Mouse (Mus musculus) MEL (cell line): ENCODE results near the gene Gimap3. TPM values are rescaled to one million over a fixed set of nuclear protein-coding genes. Genes with fewer than 3 reads are reported as not detected.

Experiments used
- DNase-seq: peaks from one replicate; pipeline ENCODE4 v3.0.0; 2011; ENCODE audit warnings: low read depth, low spot score
- H3K27ac ChIP-seq: 2 replicates; pipeline ENCODE4 v1.5.1; 2012; ENCODE audit warnings: low read depth, mild to moderate bottlenecking, control low read depth, low read length, moderate library complexity; ENCODE audit not compliant: control insufficient read depth
- H3K27me3 ChIP-seq, 2 experiments: fragments of 150-350 bp in 1 of 2; sonication (generic) in 1 of 2; 2 replicates each; pipeline ENCODE4 v1.6.1; 2012; ENCODE audit warnings: low read length in 2 of 2, mild to moderate bottlenecking in 2 of 2, improper control_type of control experiment in 1 of 2, moderate library complexity in 1 of 2; ENCODE audit not compliant: insufficient read depth in 2 of 2, control insufficient read depth in 1 of 2
- H3K36me3 ChIP-seq, 2 experiments: 2 replicates each; pipeline ENCODE4 v1.6.1; 2012 to 2014; ENCODE audit warnings: low read length in 2 of 2, improper control_type of control experiment in 1 of 2, inconsistent platforms in 1 of 2, mild to moderate bottlenecking in 1 of 2; ENCODE audit not compliant: insufficient read depth in 2 of 2, control insufficient read depth in 1 of 2
- H3K4me1 ChIP-seq, 2 experiments: fragments of 150-350 bp in 1 of 2; sonication (generic) in 1 of 2; 2 replicates each; pipeline ENCODE4 v1.6.1; 2012; ENCODE audit warnings: low read length in 2 of 2, improper control_type of control experiment in 1 of 2, mild to moderate bottlenecking in 1 of 2; ENCODE audit not compliant: insufficient read depth in 2 of 2, control insufficient read depth in 1 of 2
- H3K4me3 ChIP-seq, 2 experiments: fragments of 150-350 bp in 1 of 2; sonication (generic) in 1 of 2; 2 replicates each; pipeline ENCODE4 v1.5.1; 2012; ENCODE audit warnings: low read depth in 2 of 2, low read length in 2 of 2, mild to moderate bottlenecking in 2 of 2, moderate library complexity in 2 of 2, control low read depth in 1 of 2, improper control_type of control experiment in 1 of 2; ENCODE audit not compliant: control insufficient read depth in 1 of 2, insufficient read depth in 1 of 2
- H3K79me2 ChIP-seq: 2 replicates; pipeline ENCODE4 v1.6.1; 2012; ENCODE audit warnings: mild to moderate bottlenecking, low read length, moderate library complexity; ENCODE audit not compliant: control insufficient read depth, poor library complexity, insufficient read depth
- H3K9ac ChIP-seq: 2 replicates; pipeline ENCODE4 v1.6.1; 2012; ENCODE audit warnings: low read depth, mild to moderate bottlenecking, control low read depth, low read length, moderate library complexity; ENCODE audit not compliant: control insufficient read depth, poor library complexity, severe bottlenecking
- H3K9me3 ChIP-seq: fragments of 150-350 bp; sonication (generic); replicated peaks from 2 replicates; pipeline ENCODE4 v1.6.1; 2012; ENCODE audit warnings: mild to moderate bottlenecking, low read length, improper control_type of control experiment, moderate library complexity; ENCODE audit not compliant: insufficient read depth
- BHLHE40 ChIP-seq: IDR thresholded peaks from 2 replicates; pipeline ENCODE4 v1.6.1; 2012; ENCODE audit warnings: low read depth, mild to moderate bottlenecking, inconsistent platforms, low read length, improper control_type of control experiment, borderline replicate concordance
- CHD1 ChIP-seq: IDR thresholded peaks from 2 replicates; pipeline ENCODE4 v1.6.1; 2012; ENCODE audit warnings: low read depth, mild to moderate bottlenecking, inconsistent platforms, low read length, improper control_type of control experiment
- CHD2 ChIP-seq: IDR thresholded peaks from 2 replicates; pipeline ENCODE4 v1.6.1; 2011; ENCODE audit warnings: low read length, improper control_type of control experiment
- CTCF ChIP-seq, 3 experiments: IDR thresholded peaks in 2 of 3; conservative IDR thresholded peaks in 1 of 3; 2 replicates each; pipeline ENCODE4 v1.5.1; 2011 to 2012; ENCODE audit warnings: low read length in 3 of 3, low read depth in 2 of 3, mild to moderate bottlenecking in 2 of 3, improper control_type of control experiment in 1 of 3, inconsistent platforms in 1 of 3, mixed read lengths in 1 of 3, moderate library complexity in 1 of 3; ENCODE audit not compliant: control insufficient read depth in 1 of 3, insufficient read depth in 1 of 3, poor library complexity in 1 of 3, severe bottlenecking in 1 of 3
- ELF1 ChIP-seq: IDR thresholded peaks from 2 replicates; pipeline ENCODE4 v1.6.1; 2014; ENCODE audit warnings: low read depth, mild to moderate bottlenecking, inconsistent platforms, low read length, improper control_type of control experiment, moderate library complexity
- EP300 ChIP-seq, 2 experiments: IDR thresholded peaks; 2 replicates each; pipeline ENCODE4 v1.6.1; 2011; ENCODE audit warnings: improper control_type of control experiment in 2 of 2, low read length in 2 of 2, low read depth in 1 of 2, mild to moderate bottlenecking in 1 of 2
- ETS1 ChIP-seq: IDR thresholded peaks from 2 replicates; pipeline ENCODE4 v1.6.1; 2012; ENCODE audit warnings: low read depth, mild to moderate bottlenecking, inconsistent platforms, low read length, improper control_type of control experiment, moderate library complexity
- GABPA ChIP-seq: IDR thresholded peaks from 2 replicates; pipeline ENCODE4 v1.6.1; 2012; ENCODE audit warnings: low read depth, mild to moderate bottlenecking, inconsistent platforms, low read length, improper control_type of control experiment, moderate library complexity
- HCFC1 ChIP-seq: IDR thresholded peaks from 2 replicates; pipeline ENCODE4 v1.6.1; 2012; ENCODE audit warnings: low read depth, mild to moderate bottlenecking, inconsistent platforms, low read length, improper control_type of control experiment, moderate library complexity
- MXI1 ChIP-seq: IDR thresholded peaks from 2 replicates; pipeline ENCODE4 v1.6.1; 2011; ENCODE audit warnings: mild to moderate bottlenecking, low read depth, low read length, improper control_type of control experiment
- MYC ChIP-seq: IDR thresholded peaks from 2 replicates; pipeline ENCODE4 v1.6.1; 2011; ENCODE audit warnings: low read depth, mild to moderate bottlenecking, low read length, improper control_type of control experiment, moderate library complexity
- NELFE ChIP-seq: IDR thresholded peaks from 2 replicates; pipeline ENCODE4 v1.6.1; 2011; ENCODE audit warnings: low read depth, low read length, improper control_type of control experiment
- POLR2A ChIP-seq, 2 experiments: IDR thresholded peaks; 2 replicates each; pipeline ENCODE4 v1.6.1; 2011 to 2012; ENCODE audit warnings: low read length in 2 of 2, mild to moderate bottlenecking in 2 of 2, control low read depth in 1 of 2, improper control_type of control experiment in 1 of 2, low read depth in 1 of 2, moderate library complexity in 1 of 2; ENCODE audit not compliant: control insufficient read depth in 1 of 2, insufficient read depth in 1 of 2, poor library complexity in 1 of 2
- POLR2AphosphoS5 ChIP-seq: IDR thresholded peaks from 2 replicates; pipeline ENCODE4 v1.6.1; 2012; ENCODE audit warnings: low read depth, borderline replicate concordance, mild to moderate bottlenecking, inconsistent platforms, low read length, moderate library complexity, mixed read lengths
- RAD21 ChIP-seq: IDR thresholded peaks from 2 replicates; pipeline ENCODE4 v1.6.1; 2011; ENCODE audit warnings: mild to moderate bottlenecking, low read depth, low read length, improper control_type of control experiment
- SMC3 ChIP-seq: IDR thresholded peaks from 2 replicates; pipeline ENCODE4 v1.6.1; 2011; ENCODE audit warnings: low read depth, low read length, improper control_type of control experiment
- TAL1 ChIP-seq: IDR thresholded peaks from 2 replicates; pipeline ENCODE4 v1.6.1; 2012; ENCODE audit warnings: mild to moderate bottlenecking, inconsistent platforms, low read length, moderate library complexity, mixed read lengths
- TCF12 ChIP-seq: IDR thresholded peaks from 2 replicates; pipeline ENCODE4 v1.6.1; 2014; ENCODE audit warnings: low read depth, mild to moderate bottlenecking, inconsistent platforms, low read length, improper control_type of control experiment, moderate library complexity
- UBTF ChIP-seq: IDR thresholded peaks from 2 replicates; pipeline ENCODE4 v1.6.1; 2012; ENCODE audit warnings: low read depth, mild to moderate bottlenecking, inconsistent platforms, low read length, improper control_type of control experiment, moderate library complexity, borderline replicate concordance; ENCODE audit not compliant: insufficient read depth
- USF2 ChIP-seq, 2 experiments: IDR thresholded peaks; 2 replicates each; pipeline ENCODE4 v1.6.1; 2011 to 2012; ENCODE audit warnings: improper control_type of control experiment in 2 of 2, low read length in 2 of 2, borderline replicate concordance in 1 of 2, inconsistent platforms in 1 of 2, low read depth in 1 of 2, mild to moderate bottlenecking in 1 of 2; ENCODE audit not compliant: insufficient read depth in 1 of 2
- ZMIZ1 ChIP-seq: IDR thresholded peaks from 2 replicates; pipeline ENCODE4 v1.6.1; 2012; ENCODE audit warnings: low read depth, mild to moderate bottlenecking, inconsistent platforms, low read length, improper control_type of control experiment, moderate library complexity
- polyA plus RNA-seq, 2 experiments: library from polyadenylated mRNA; stranded (reverse) in 1 of 2; unstranded in 1 of 2; fragments of >175 nt in 1 of 2; fragments of >200 nt in 1 of 2; gene quantifications; 2 replicates each; pipeline versions ENCODE4 v1.2.1 to v1.2.4; 2012; ENCODE audit warnings: low replicate concordance in 2 of 2, low read depth in 1 of 2; ENCODE audit not compliant: insufficient read length in 2 of 2, insufficient read depth in 1 of 2, missing spikeins in 1 of 2
- total RNA-seq: library from RNA; depleted of rRNA; stranded (reverse); fragments of 300-350 nt; gene quantifications from 2 replicates; pipeline ENCODE4 v1.2.3, GENCODE M21; 2012

Gene Gimap3
- total and polyA plus RNA-seq, 3 experiments = not detected

DNA sequence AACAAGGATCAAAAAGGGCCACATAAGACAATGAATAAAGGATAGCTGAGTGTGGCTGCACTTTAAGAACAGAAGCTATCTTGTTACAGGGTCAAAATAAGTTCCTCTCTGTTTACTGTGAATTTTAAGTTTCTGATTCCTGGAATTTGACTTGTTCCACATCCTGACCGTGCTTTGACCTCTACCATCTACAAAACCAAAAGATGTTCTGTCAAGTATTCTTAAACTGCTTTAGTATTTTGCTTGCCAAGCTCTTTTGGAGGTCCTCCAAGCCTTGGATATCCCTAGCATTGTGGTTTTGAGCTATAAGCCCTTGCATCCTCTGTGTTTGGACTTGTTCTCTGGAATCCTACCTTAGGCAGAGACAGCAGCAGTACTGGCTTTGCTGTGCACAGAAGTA lies 14.5 kb upstream of the Gimap3 start:
- no peak for DNase-seq
- H3K79me2 ChIP-seq = no peaks in the 10 kb centered on the region
- peaks cover 0 to 1% of the 10 kb centered on the region in 2 experiments; a peak in 1 of 4 replicates for H3K27me3 ChIP-seq
- no peaks in the 10 kb centered on the region for H3K4me1 ChIP-seq
- no peaks in the 10 kb centered on the region for H3K36me3 ChIP-seq
- TF ChIP-seq UBTF (no peak), CHD1 (no peak), HCFC1 (no peak), RAD21 (no peak), CHD2 (no peak), BHLHE40 (no peak), ZMIZ1 (no peak), CTCF (IDR thresholded peaks at IDR 0.05 in 2 of 3, conservative IDR thresholded peaks at IDR 0.05 in 1 of 3; ENCODE audit: control insufficient read depth in 1 of 3, insufficient read depth in 1 of 3, low read depth in 2 of 3, low read length in 3 of 3, poor library complexity in 1 of 3, severe bottlenecking in 1 of 3) (no peak), MXI1 (no peak), SMC3 (no peak), USF2 (IDR thresholded peaks at IDR 0.05; ENCODE audit: borderline replicate concordance in 1 of 2, insufficient read depth in 1 of 2, low read depth in 1 of 2, low read length in 2 of 2) (no peak), POLR2A (IDR thresholded peaks at IDR 0.05; ENCODE audit: control insufficient read depth in 1 of 2, insufficient read depth in 1 of 2, low read depth in 1 of 2, low read length in 2 of 2, poor library complexity in 1 of 2) (no peak), NELFE (no peak), POLR2AphosphoS5 (no peak), MYC (no peak), ETS1 (no peak), TAL1 (no peak), TCF12 (no peak), GABPA (no peak), EP300 (IDR thresholded peaks at IDR 0.05; ENCODE audit: low read depth in 1 of 2, low read length in 2 of 2) (no peak)
- no peaks in the 10 kb centered on the region for H3K9me3 ChIP-seq
- no peak overlapping the region for H3K9ac ChIP-seq
- no peak overlapping the region for H3K27ac ChIP-seq
- no peak overlapping the region for H3K4me3 ChIP-seq

- Histone ChIP-seq H3K27me3 (peaks cover 0 to 1% of the 10 kb centered on the region in 2 experiments; a peak in 1 of 4 replicates), H3K4me1 (no peaks in the 10 kb centered on the region), H3K36me3 (no peaks in the 10 kb centered on the region), H3K4me3 (no peak overlapping the region), H3K9ac (no peak overlapping the region), H3K27ac (no peak overlapping the region), H3K9me3 (no peaks in the 10 kb centered on the region), H3K79me2 (no peaks in the 10 kb centered on the region)
- TF ChIP-seq ELF1 = no peak
- DNase-seq = no peak
Measured at GRCm38 (mm10) chr6:48784406-48784805, 13.8 kb upstream of the Gimap3 start.
